Mouse (Mus musculus) limb, embryonic 14.5 days (tissue): Measurements from ENCODE around the gene Disp2. TPM values are rescaled to one million over a fixed set of nuclear protein-coding genes. Genes with fewer than 3 reads are reported as not detected.
A peak's percentile ranks its signal among the peaks of the same experiment; 100 is the strongest.

Experiments used
- ATAC-seq: fragments of 200-750 bp; cut with Nextera tagmentation; 2 replicates; pipeline ENCODE4 v1.8.0; 2017; ENCODE audit warnings: low read depth, moderate number of reproducible peaks, moderate TSS enrichment; ENCODE audit not compliant: low FRiP score
- DNase-seq: peaks from one replicate; pipeline ENCODE4 v3.0.0-alpha.2; 2015; ENCODE audit warnings: low spot score
- H3K27ac ChIP-seq: fragments of 300-500 bp; sonication (generic); replicated peaks from 2 replicates; pipeline ENCODE4 v1.5.1; 2014; ENCODE audit warnings: low read depth, mild to moderate bottlenecking, low read length, moderate library complexity, mixed read lengths
- H3K27me3 ChIP-seq: fragments of 300-500 bp; sonication (generic); 2 replicates; pipeline ENCODE4 v1.6.1; 2014; ENCODE audit warnings: low read length, mixed read lengths; ENCODE audit not compliant: control insufficient read depth, insufficient read depth
- H3K36me3 ChIP-seq: fragments of 300-500 bp; sonication (generic); 2 replicates; pipeline ENCODE4 v1.6.1; 2014; ENCODE audit warnings: mild to moderate bottlenecking, low read length, moderate library complexity, mixed read lengths; ENCODE audit not compliant: control insufficient read depth, insufficient read depth
- H3K4me1 ChIP-seq: fragments of 300-500 bp; sonication (generic); 2 replicates; pipeline ENCODE4 v1.6.1; 2014; ENCODE audit warnings: antibody characterized with exemption, low read length, mixed read lengths; ENCODE audit not compliant: control insufficient read depth, insufficient read depth
- H3K4me2 ChIP-seq: fragments of 300-500 bp; sonication (generic); replicated peaks from 2 replicates; pipeline ENCODE4 v1.6.1; 2014; ENCODE audit warnings: low read depth, mild to moderate bottlenecking, low read length, moderate library complexity; ENCODE audit not compliant: severe bottlenecking
- H3K4me3 ChIP-seq: fragments of 300-500 bp; sonication (generic); replicated peaks from 2 replicates; pipeline ENCODE4 v1.5.1; 2014; ENCODE audit warnings: low read length
- H3K9ac ChIP-seq: fragments of 300-500 bp; sonication (generic); 2 replicates; pipeline ENCODE4 v1.6.1; 2014; ENCODE audit warnings: mild to moderate bottlenecking, low read depth, low read length, moderate library complexity; ENCODE audit not compliant: severe bottlenecking
- H3K9me3 ChIP-seq: fragments of 300-500 bp; sonication (generic); 2 replicates; pipeline ENCODE4 v1.6.1; 2016; ENCODE audit warnings: low read length; ENCODE audit not compliant: control insufficient read depth
- POLR2A ChIP-seq: fragments of 200-500 bp; IDR thresholded peaks from 2 replicates; pipeline ENCODE4 v1.8.0; 2012; ENCODE audit warnings: inconsistent platforms, mild to moderate bottlenecking, moderate library complexity, borderline replicate concordance; ENCODE audit not compliant: insufficient read depth, insufficient read length; ENCODE audit errors: extremely low read depth
- WGBS: fragments of 180-500 bp; shearing (Covaris S2); extraction: QIAGEN DNeasy Blood & Tissue Kit; methylation state at CpG from one replicate; pipeline ENCODE4 v1.1.7; 2014; 5-methylcytosine and 5-hydroxymethylcytosine counted together
- polyA plus RNA-seq, 2 experiments: library from polyadenylated mRNA; depleted of rRNA in 1 of 2; stranded (reverse) in 1 of 2; unstranded in 1 of 2; fragments of >200 nt; fragmentation: Nextera tagmentation in 1 of 2; extraction: Ambion mirVana in 1 of 2; gene quantifications; 2 replicates each; pipeline versions ENCODE4 v1.2.1 to v1.2.3; 2012 to 2014

The Disp2 gene
- polyA plus RNA-seq, 2 experiments, result 0.03 to 0.16 TPM

- WGBS, result 53% methylated on average over 12 of the region's 12 CpGs
- H3K4me1 ChIP-seq, result no peaks in the 10 kb centered on the region
- no peak overlapping the region for H3K4me3 ChIP-seq
- no peaks in the 10 kb centered on the region; the same call in 1 of the 2 replicates for H3K27me3 ChIP-seq
- 0 out of 2 replicates have a peak, but pooled peaks have one; percentile 23 for ATAC-seq
- no peak for TF ChIP-seq POLR2A
- H3K9ac ChIP-seq, result no peak overlapping the region
- H3K36me3 ChIP-seq, result no peaks in the 10 kb centered on the region
- peak overlapping the region; percentile 39 for H3K4me2 ChIP-seq
- H3K9me3 ChIP-seq, result no peaks in the 10 kb centered on the region
- DNase-seq, result no peak
- H3K27ac ChIP-seq, result no peak overlapping the region
Observed at GRCm38 (mm10) chr2:118790221-118790550, 10.7 kb downstream of the Disp2 start.

DNA sequence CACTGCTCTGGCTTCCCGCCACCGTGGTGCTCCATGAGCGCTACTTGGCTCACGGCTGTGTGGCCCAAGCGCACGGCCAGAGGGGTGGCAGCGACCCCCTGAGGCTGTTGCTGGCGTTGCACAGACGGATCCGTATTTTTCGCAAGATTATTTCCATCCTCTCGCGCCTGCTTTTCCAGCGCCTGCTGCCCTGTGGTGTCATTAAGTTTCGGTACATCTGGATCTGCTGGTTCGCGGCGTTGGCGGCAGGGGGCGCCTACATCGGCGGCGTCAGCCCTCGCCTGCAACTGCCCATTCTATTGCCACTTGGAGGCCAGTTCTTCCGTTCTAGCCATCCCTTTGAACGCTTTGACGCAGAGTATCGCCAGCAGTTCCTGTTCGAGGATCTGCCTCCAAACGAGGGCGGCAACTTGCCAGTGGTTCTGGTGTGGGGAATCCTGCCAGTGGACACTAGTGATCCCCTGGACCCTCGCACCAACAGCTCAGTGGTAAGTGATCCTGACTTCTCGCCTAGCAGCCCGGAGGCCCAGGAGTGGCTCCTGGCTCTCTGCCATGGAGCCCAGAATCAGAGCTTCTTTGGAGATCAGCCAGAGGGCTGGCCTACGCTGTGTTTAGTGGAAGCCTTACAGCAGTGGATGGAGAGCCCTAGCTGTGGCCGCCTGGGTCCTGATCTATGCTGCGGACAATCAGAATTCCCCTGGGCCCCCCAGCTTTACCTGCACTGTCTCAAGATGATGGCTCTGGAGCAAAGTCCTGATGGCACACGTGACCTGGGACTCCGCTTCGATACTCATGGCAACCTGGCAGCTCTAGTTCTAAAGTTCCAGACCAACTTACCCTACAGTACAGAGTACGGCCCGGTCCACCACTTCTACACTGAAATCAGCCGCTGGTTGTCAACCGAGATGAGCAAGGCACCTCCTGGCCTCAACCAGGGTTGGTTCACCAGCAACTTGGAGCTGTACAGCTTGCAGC, 11.3 kb downstream of the Disp2 start:
- Histone ChIP-seq H3K27me3 (no peaks in the 10 kb centered on the region; the same call in 1 of the 2 replicates), H3K9me3 (no peaks in the 10 kb centered on the region), H3K4me2 (peak overlapping the region; percentile 39), H3K4me3 (0 out of 2 replicates have a peak overlapping the region, but pooled peaks have one; percentile 5), H3K27ac (no peak overlapping the region), H3K4me1 (no peaks in the 10 kb centered on the region), H3K9ac (no peak overlapping the region), H3K36me3 (no peaks in the 10 kb centered on the region)
- DNase-seq (peak; percentile 47), ATAC-seq (peak; percentile 37; the same call in 1 of the 2 replicates)
- 25% methylated on average over 44 of the region's 44 CpGs for WGBS
- no peak for TF ChIP-seq POLR2A

DNA sequence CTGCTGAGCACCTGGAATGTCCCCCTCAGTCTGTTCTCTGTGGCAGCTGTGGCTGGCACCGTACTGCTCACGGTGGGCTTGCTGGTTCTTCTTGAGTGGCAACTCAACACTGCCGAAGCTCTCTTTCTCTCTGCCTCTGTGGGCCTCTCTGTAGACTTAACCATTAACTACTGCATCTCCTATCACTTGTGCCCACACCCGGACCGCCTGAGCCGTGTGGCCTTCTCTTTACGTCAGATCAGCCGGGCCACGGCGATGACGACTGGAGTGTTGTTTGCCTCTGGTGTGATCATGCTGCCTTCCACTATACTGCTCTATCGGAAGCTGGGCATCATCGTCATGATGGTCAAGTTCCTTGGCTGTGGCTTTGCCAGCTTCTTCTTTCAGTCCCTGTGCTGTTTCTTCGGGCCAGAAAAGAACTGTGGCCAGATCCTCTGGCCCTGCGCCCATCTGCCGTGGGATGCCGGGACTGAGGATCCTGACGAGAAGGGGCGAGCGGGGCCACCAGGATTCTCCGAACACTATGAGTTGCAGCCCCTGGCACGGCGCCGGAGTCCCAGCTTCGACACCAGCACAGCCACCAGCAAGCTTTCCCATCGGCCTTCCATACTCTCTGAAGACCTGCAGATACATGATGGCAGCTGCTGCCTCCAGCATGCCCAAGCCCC, 12.2 kb downstream of the Disp2 start:
- H3K36me3 ChIP-seq, result no peaks in the 10 kb centered on the region
- H3K4me1 ChIP-seq, result no peaks in the 10 kb centered on the region
- no peak for ATAC-seq
- H3K27ac ChIP-seq, result no peak overlapping the region
- DNase-seq, result no peak
- no peak overlapping the region for H3K4me3 ChIP-seq
- H3K27me3 ChIP-seq, result no peaks in the 10 kb centered on the region; the same call in 1 of the 2 replicates
- H3K9ac ChIP-seq, result no peak overlapping the region
- H3K9me3 ChIP-seq, result no peaks in the 10 kb centered on the region
- no peak for TF ChIP-seq POLR2A
- 93% methylated on average over 26 of the region's 26 CpGs for WGBS
- no peak overlapping the region for H3K4me2 ChIP-seq

DNA sequence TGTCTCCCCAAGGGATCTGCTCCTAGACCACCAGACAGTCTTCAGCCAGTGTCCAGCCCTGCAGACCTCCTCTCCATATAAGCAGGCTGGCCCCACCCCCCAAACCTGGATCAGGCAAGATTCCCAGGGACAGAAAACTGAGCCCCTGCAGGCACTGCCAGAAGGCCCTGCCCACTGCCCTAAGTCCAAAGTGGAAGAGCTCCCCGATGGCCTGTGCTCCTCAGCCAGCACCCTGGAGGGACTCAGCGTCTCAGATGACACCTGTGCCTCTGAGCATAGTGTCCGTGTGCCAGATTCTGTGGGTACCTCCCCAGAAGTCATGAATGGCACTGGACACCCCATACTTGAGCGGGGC, 12.7 kb downstream of the Disp2 start:
- 59% methylated on average over 4 of the region's 4 CpGs for WGBS
- H3K9me3 ChIP-seq, result no peaks in the 10 kb centered on the region
- H3K27me3 ChIP-seq, result no peaks in the 10 kb centered on the region; the same call in 1 of the 2 replicates
- no peak overlapping the region for H3K27ac ChIP-seq
- no peak for DNase-seq
- no peaks in the 10 kb centered on the region for H3K36me3 ChIP-seq
- ATAC-seq, result no peak
- H3K4me3 ChIP-seq, result no peak overlapping the region
- H3K9ac ChIP-seq, result no peak overlapping the region
- no peak for TF ChIP-seq POLR2A
- no peak overlapping the region for H3K4me2 ChIP-seq
- no peaks in the 10 kb centered on the region for H3K4me1 ChIP-seq

DNA sequence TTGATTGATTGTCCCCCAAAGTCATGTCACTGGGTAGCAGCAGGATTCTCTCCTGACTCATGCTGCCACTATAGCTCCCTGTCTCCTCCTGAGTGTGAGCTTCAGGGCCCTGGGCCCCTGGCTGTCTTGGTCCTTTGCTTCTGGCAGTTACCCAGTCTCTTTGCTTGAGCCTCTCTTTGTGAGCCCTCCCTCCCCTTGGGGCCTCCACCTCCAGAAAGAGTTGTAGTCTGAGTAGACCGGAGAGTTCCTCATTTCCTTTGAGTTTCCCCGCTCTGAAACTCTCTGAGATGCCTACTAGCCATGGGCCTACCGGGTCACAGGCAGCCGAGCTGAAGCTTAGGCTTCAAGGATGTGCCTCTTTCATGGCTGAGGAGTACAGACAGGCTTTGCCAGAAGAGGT, 14.1 kb downstream of the Disp2 start:
- Histone ChIP-seq H3K9ac (no peak overlapping the region), H3K36me3 (no peaks in the 10 kb centered on the region), H3K4me1 (no peaks in the 10 kb centered on the region), H3K27me3 (no peaks in the 10 kb centered on the region; the same call in 1 of the 2 replicates), H3K4me3 (no peak overlapping the region), H3K4me2 (no peak overlapping the region), H3K27ac (no peak overlapping the region), H3K9me3 (no peaks in the 10 kb centered on the region)
- no peak for DNase-seq
- WGBS, result 78% methylated on average over 4 of the region's 4 CpGs
- ATAC-seq, result no peak
- TF ChIP-seq POLR2A, result no peak
